Mouse (Mus musculus): ENCODE measurements around the gene Flt4.

Flt4 gene

DNA sequence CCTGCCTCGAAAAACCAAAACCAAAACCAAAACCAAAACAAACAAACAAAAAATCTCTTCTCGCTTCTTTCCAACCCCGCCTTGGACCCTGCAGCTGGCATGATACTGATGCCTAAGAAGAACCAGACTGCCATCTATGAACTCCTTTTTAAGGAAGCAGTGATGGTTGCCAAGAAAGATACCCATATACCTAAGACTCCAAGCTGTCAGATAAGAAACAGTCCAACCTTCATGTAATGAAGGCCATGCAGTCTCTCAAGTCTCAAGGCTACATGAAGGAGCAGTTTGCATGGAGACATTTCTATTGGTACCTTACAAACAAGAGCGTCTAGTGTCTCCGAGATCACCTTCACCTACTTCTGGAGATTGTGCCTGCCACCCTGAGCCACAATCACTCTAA is 88.7 kb downstream of the Flt4 start:
- DNase-seq (ENCODE audit: low read depth, low spot score), result no peak

DNA sequence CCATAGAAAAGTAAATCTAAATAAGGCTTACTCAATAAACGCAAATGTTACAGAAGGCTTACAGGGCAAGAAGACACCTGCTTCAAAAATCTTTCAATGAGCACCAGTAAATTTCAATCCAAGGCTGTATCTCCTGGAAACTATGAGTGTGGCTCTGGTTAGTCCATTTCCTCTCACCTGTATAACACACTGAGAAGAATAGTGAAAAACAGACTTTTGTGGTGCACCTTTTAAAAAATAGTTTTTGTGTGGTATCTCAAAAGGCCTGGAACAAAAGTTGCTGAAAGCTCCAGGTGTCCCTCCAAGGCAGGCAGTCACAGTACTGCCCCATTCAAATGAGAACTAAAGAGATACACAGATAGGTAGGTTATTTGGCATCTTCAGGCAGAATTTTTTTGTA is 90.0 kb downstream of the Flt4 start:
- DNase-seq (ENCODE audit: low read depth, low spot score), result no peak

DNA sequence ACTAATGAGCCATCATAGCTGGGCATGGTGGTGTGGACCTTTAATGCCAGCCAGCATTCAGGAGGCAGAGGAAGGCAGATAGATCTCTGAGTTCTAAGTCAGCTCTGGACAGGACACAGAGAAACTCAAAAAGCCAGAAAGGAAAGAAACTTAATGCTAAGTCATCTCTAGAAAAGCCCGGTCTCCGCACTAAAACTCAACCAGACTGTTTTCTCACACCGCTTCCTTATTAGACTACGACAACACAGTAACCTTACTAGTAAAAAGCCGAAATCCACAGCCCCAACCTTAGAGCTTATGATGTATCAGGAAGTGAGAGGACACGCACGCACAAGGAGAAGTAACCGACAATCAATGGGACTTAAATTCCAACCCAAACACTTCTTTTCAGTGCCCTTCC is 93.0 kb downstream of the Flt4 start:
- no peak for DNase-seq (ENCODE audit: low read depth, low spot score)

Measured in embryo, embryonic 11.5 days (tissue).